Mouse (Mus musculus) lung, embryonic 14.5 days (tissue): ENCODE results near the gene Gm13119. TPM values are rescaled to one million over a fixed set of nuclear protein-coding genes. Genes with fewer than 3 reads are reported as not detected.
"Not testable (repeated sequence)": the region's sequence is repeated elsewhere in the genome, so short reads cannot be mapped to it uniquely, and the experiment has no call there.

Source experiments
- ATAC-seq: fragments of 200-750 bp; cut with Nextera tagmentation; 2 replicates; pipeline ENCODE4 v1.8.0; 2017; ENCODE audit warnings: mild to moderate bottlenecking, moderate TSS enrichment, moderate library complexity; ENCODE audit not compliant: insufficient read depth
- DNase-seq: peaks from one replicate; pipeline ENCODE4 v3.0.0-alpha.2; 2015
- H3K27ac ChIP-seq: fragments of 300-500 bp; sonication (generic); 2 replicates; pipeline ENCODE4 v1.5.1; 2014; ENCODE audit warnings: low read depth, mild to moderate bottlenecking, moderate library complexity
- H3K27me3 ChIP-seq: fragments of 300-500 bp; sonication (generic); 2 replicates; pipeline ENCODE4 v1.6.1; 2014; ENCODE audit warnings: low read length, control low read depth; ENCODE audit not compliant: insufficient read depth
- H3K36me3 ChIP-seq: fragments of 300-500 bp; sonication (generic); 2 replicates; pipeline ENCODE4 v1.6.1; 2014; ENCODE audit warnings: control low read depth; ENCODE audit not compliant: insufficient read depth
- H3K4me1 ChIP-seq: fragments of 300-500 bp; sonication (generic); 2 replicates; pipeline ENCODE4 v1.6.1; 2014; ENCODE audit warnings: antibody characterized with exemption, control low read depth; ENCODE audit not compliant: insufficient read depth
- H3K4me2 ChIP-seq: fragments of 300-500 bp; sonication (generic); 2 replicates; pipeline ENCODE4 v1.6.1; 2014; ENCODE audit warnings: mild to moderate bottlenecking
- H3K4me3 ChIP-seq: fragments of 300-500 bp; sonication (generic); 2 replicates; pipeline ENCODE4 v1.5.1; 2014; ENCODE audit warnings: low read depth, low read length
- H3K9ac ChIP-seq: fragments of 300-500 bp; sonication (generic); 2 replicates; pipeline ENCODE4 v1.6.1; 2014
- H3K9me3 ChIP-seq: fragments of 300-500 bp; sonication (generic); 2 replicates; pipeline ENCODE4 v1.6.1; 2016; ENCODE audit warnings: low read depth, low read length, control low read depth
- CTCF ChIP-seq: IDR thresholded peaks from 2 replicates; pipeline ENCODE4 v1.5.1; 2016; ENCODE audit warnings: antibody characterized with exemption, low read depth
- WGBS: fragments of 180-500 bp; shearing (Covaris S2); extraction: QIAGEN DNeasy Blood & Tissue Kit; methylation state at CpG from one replicate; pipeline ENCODE4 v1.1.7; 2014; 5-methylcytosine and 5-hydroxymethylcytosine counted together
- polyA plus RNA-seq: library from polyadenylated mRNA; unstranded; fragments of >200 nt; fragmentation: Nextera tagmentation; extraction: Ambion mirVana; gene quantifications from 2 replicates; pipeline ENCODE4 v1.2.1, GENCODE M21; 2014

Gene Gm13119
- polyA plus RNA-seq = not detected in 2 replicates

- not testable (repeated sequence) for DNase-seq, H3K36me3 ChIP-seq, ATAC-seq, H3K4me3 ChIP-seq, H3K27ac ChIP-seq, H3K9me3 ChIP-seq, H3K4me1 ChIP-seq, H3K4me2 ChIP-seq, H3K9ac ChIP-seq, H3K27me3 ChIP-seq
- WGBS = 82% methylated on average over 3 of the region's 3 CpGs
These were observed at the start of gene Gm13119 for GRCm38 (mm10) chr4:144357642-144358041. TSS of gene Gm13119 (plus strand) at chr4:144357942.

- WGBS = 70% methylated on average over 2 of the region's 2 CpGs
- not testable (repeated sequence) for H3K27me3 ChIP-seq, DNase-seq, ATAC-seq, H3K4me3 ChIP-seq, H3K4me1 ChIP-seq, H3K9me3 ChIP-seq, H3K4me2 ChIP-seq, H3K9ac ChIP-seq, H3K27ac ChIP-seq, H3K36me3 ChIP-seq
These were observed 44.9 kb upstream of the Gm13119 start for GRCm38 (mm10) chr4:144312666-144313460.

- not testable (repeated sequence) for ATAC-seq, H3K9me3 ChIP-seq, H3K27ac ChIP-seq, H3K9ac ChIP-seq, H3K4me2 ChIP-seq, H3K27me3 ChIP-seq, DNase-seq, H3K36me3 ChIP-seq, H3K4me1 ChIP-seq, H3K4me3 ChIP-seq
- WGBS = 58% methylated on average over 4 of the region's 4 CpGs
These were observed 27.8 kb upstream of the Gm13119 start, which contains the start of gene Gm13128 for GRCm38 (mm10) chr4:144329949-144330348. TSS of gene Gm13128 (plus strand) at chr4:144330249.

- ATAC-seq, H3K9ac ChIP-seq, H3K36me3 ChIP-seq, H3K27me3 ChIP-seq, H3K4me3 ChIP-seq, H3K9me3 ChIP-seq, H3K4me1 ChIP-seq, H3K27ac ChIP-seq, DNase-seq, H3K4me2 ChIP-seq: not testable (repeated sequence)
- 81% methylated on average over 2 of the region's 3 CpGs for WGBS
These were observed 21.9 kb upstream of the Gm13119 start for GRCm38 (mm10) chr4:144335856-144336255.

- no peak for TF ChIP-seq CTCF
- H3K4me2 ChIP-seq = no peak within 1 kb of the TSS
- WGBS = 47% methylated on average over 2 of the region's 2 CpGs
- H3K9ac ChIP-seq = no peak within 1 kb of the TSS
- no peak within 1 kb of the TSS for H3K4me3 ChIP-seq
- DNase-seq (no peak), ATAC-seq (no peak)
- no peaks in the 10 kb centered on the region for H3K4me1 ChIP-seq
- no peaks in the 10 kb centered on the region for H3K9me3 ChIP-seq
- no peak within 1 kb of the TSS for H3K27ac ChIP-seq
- H3K27me3 ChIP-seq = no peaks in the 10 kb centered on the region
- H3K36me3 ChIP-seq = no peaks in the 10 kb centered on the region
These were observed 20.2 kb downstream of the Gm13119 start, which contains the start of gene Pramef20 for GRCm38 (mm10) chr4:144377911-144378310. TSS of gene Pramef20 (minus strand) at chr4:144377933.

GRCm38 (mm10) chr4:144396316-144396715, 38.6 kb downstream of the Gm13119 start:
- Histone ChIP-seq H3K27me3 (no peaks in the 10 kb centered on the region), H3K36me3 (no peaks in the 10 kb centered on the region), H3K9ac (no peak overlapping the region), H3K4me3 (no peak overlapping the region), H3K4me2 (no peak overlapping the region), H3K9me3 (no peaks in the 10 kb centered on the region), H3K27ac (no peak overlapping the region), H3K4me1 (no peaks in the 10 kb centered on the region)
- no peak for TF ChIP-seq CTCF
- DNase-seq (no peak), ATAC-seq (no peak)
- WGBS = 16% methylated on average over 3 of the region's 3 CpGs

GRCm38 (mm10) chr4:144402712-144403111, 45.0 kb downstream of the Gm13119 start:
- Histone ChIP-seq H3K4me3 (no peak overlapping the region), H3K27me3 (no peaks in the 10 kb centered on the region), H3K4me1 (no peaks in the 10 kb centered on the region), H3K9ac (no peak overlapping the region), H3K9me3 (no peaks in the 10 kb centered on the region), H3K36me3 (no peaks in the 10 kb centered on the region), H3K4me2 (no peak overlapping the region), H3K27ac (no peak overlapping the region)
- DNase-seq (no peak), ATAC-seq (no peak)
- WGBS = 5% methylated on average over 4 of the region's 4 CpGs
- TF ChIP-seq CTCF = no peak
